Mouse (Mus musculus) neural tube, embryonic 13.5 days (tissue): Measurements from ENCODE around the gene Gse1. TPM values are rescaled to one million over a fixed set of nuclear protein-coding genes. Genes with fewer than 3 reads are reported as not detected.

Experiments used
- ATAC-seq: fragments of 200-750 bp; cut with Nextera tagmentation; 2 replicates; pipeline ENCODE4 v1.8.0; 2017; ENCODE audit warnings: low read depth, mild to moderate bottlenecking, moderate TSS enrichment, moderate library complexity
- H3K27ac ChIP-seq: fragments of 300-500 bp; sonication (generic); replicated peaks from 2 replicates; pipeline ENCODE4 v1.5.1; 2015; ENCODE audit warnings: moderate library complexity, mild to moderate bottlenecking, inconsistent platforms
- H3K27me3 ChIP-seq: fragments of 300-500 bp; sonication (generic); 2 replicates; pipeline ENCODE4 v1.6.1; 2015; ENCODE audit warnings: mild to moderate bottlenecking, inconsistent platforms
- H3K36me3 ChIP-seq: fragments of 300-500 bp; sonication (generic); 2 replicates; pipeline ENCODE4 v1.6.1; 2015; ENCODE audit warnings: mild to moderate bottlenecking, inconsistent platforms
- H3K4me1 ChIP-seq: fragments of 300-500 bp; sonication (generic); replicated peaks from 2 replicates; pipeline ENCODE4 v1.6.1; 2015; ENCODE audit warnings: inconsistent platforms
- H3K4me2 ChIP-seq: fragments of 300-500 bp; sonication (generic); 2 replicates; pipeline ENCODE4 v1.6.1; 2015; ENCODE audit warnings: inconsistent platforms, mild to moderate bottlenecking, moderate library complexity
- H3K4me3 ChIP-seq: fragments of 300-500 bp; sonication (generic); 2 replicates; pipeline ENCODE4 v1.5.1; 2015; ENCODE audit warnings: mild to moderate bottlenecking, inconsistent platforms
- H3K9ac ChIP-seq: fragments of 300-500 bp; sonication (generic); 2 replicates; pipeline ENCODE4 v1.6.1; 2015; ENCODE audit warnings: moderate library complexity, mild to moderate bottlenecking, inconsistent platforms
- H3K9me3 ChIP-seq: fragments of 300-500 bp; sonication (generic); 2 replicates; pipeline ENCODE4 v1.6.1; 2016; ENCODE audit warnings: inconsistent platforms
- WGBS: fragments of 180-500 bp; shearing (Covaris S2); methylation state at CpG from one replicate; pipeline ENCODE4 v1.1.7; 2015; 5-methylcytosine and 5-hydroxymethylcytosine counted together
- polyA plus RNA-seq: library from polyadenylated mRNA; unstranded; fragments of >200 nt; fragmentation: Nextera tagmentation; extraction: Ambion mirVana; gene quantifications from 2 replicates; pipeline ENCODE4 v1.2.1, GENCODE M21; 2015

The Gse1 gene
- polyA plus RNA-seq, 1 experiment from 2014 or later = 17.1 TPM

DNA sequence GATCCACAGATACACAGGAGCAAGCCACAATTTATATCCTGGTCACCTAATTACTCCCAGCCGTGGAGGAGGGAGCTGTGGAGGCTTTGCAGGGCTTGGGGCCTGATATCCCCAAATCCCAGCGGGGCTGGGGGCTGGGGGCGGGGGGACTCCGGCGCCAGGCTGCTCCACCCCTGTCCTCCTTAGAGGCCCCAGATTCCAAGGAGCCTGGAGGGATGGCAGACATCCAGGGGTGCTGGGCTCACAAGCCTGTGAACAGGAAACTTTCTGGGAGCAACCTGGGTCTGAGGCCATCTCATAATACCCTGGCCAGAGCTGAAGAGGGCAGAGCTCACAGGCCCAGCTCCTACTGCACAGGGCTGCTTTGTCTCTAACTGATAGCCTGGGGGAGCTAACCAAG is 54.2 kb downstream of the Gse1 start:
- H3K4me3 ChIP-seq = no peak overlapping the region
- H3K4me1 ChIP-seq = peaks cover 71% of the 10 kb centered on the region
- no peak for ATAC-seq
- WGBS = 32% methylated on average over 5 of the region's 5 CpGs
- H3K27ac ChIP-seq = peak overlapping the region; percentile 75; the same call in 1 of the 2 replicates
- H3K4me2 ChIP-seq = no peak overlapping the region
- H3K9me3 ChIP-seq = no peaks in the 10 kb centered on the region
- peak overlapping the region; percentile 58; the same call in 1 of the 2 replicates for H3K9ac ChIP-seq
- peaks cover 6% of the 10 kb centered on the region; the same call in 1 of the 2 replicates for H3K27me3 ChIP-seq
- no peaks in the 10 kb centered on the region for H3K36me3 ChIP-seq

DNA sequence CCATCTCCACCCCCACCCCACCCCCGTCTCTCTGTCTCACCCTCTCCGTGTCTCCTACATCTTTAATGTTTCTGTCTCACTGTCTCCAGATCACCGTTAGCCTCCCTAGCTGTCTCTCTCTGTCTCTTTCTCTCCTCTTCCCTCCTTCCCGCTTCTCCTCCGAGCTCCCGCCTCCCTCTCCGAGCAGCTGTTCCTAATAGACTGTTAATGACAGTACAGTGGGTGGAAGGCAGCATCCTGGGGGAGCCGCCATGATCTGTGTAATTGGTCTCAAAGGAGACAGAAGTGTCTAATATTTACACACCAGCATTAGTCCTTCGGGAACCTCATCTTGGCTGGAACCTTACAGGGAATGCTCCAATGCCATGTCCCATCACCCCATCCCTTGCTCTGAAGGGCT is 56.0 kb downstream of the Gse1 start:
- H3K27me3 ChIP-seq = peaks cover 3% of the 10 kb centered on the region; the same call in 1 of the 2 replicates
- peak overlapping the region; percentile 75 for H3K27ac ChIP-seq
- ATAC-seq = no peak
- H3K9me3 ChIP-seq = no peaks in the 10 kb centered on the region
- no peaks in the 10 kb centered on the region for H3K36me3 ChIP-seq
- peak overlapping the region; percentile 58 for H3K9ac ChIP-seq
- no peak overlapping the region for H3K4me3 ChIP-seq
- peak overlapping the region; percentile 3; the same call in 1 of the 2 replicates for H3K4me2 ChIP-seq
- peaks cover 79% of the 10 kb centered on the region for H3K4me1 ChIP-seq
- WGBS = 13% methylated on average over 9 of the region's 9 CpGs

DNA sequence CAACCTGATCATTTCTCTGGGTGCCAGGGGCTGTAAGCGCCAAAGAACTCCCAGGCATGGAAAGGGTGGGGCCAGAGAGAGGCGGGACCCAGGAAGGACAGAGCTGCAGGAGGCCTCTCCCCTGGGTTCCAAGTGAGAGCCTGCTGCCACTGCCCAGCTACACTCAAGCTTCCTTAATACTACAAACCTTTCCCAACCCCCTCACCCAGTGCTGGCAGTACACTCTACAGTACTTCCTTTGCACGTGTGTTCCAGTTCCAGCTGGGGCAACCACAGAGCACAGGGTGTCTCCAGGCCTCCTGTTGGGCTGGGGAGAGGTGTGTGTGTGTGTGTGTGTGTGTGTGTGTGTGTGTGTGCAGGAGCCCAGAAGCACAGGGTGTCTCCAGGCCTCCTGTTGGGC is 56.8 kb downstream of the Gse1 start:
- peaks cover 3% of the 10 kb centered on the region; the same call in 1 of the 2 replicates for H3K27me3 ChIP-seq
- peaks cover 87% of the 10 kb centered on the region for H3K4me1 ChIP-seq
- peak overlapping the region; percentile 75 for H3K27ac ChIP-seq
- H3K9ac ChIP-seq = peak overlapping the region; percentile 58; the same call in 1 of the 2 replicates
- H3K4me3 ChIP-seq = no peak overlapping the region
- 46% methylated on average over 3 of the region's 3 CpGs for WGBS
- H3K4me2 ChIP-seq = no peak overlapping the region
- H3K9me3 ChIP-seq = no peaks in the 10 kb centered on the region
- H3K36me3 ChIP-seq = no peaks in the 10 kb centered on the region
- ATAC-seq = no peak

DNA sequence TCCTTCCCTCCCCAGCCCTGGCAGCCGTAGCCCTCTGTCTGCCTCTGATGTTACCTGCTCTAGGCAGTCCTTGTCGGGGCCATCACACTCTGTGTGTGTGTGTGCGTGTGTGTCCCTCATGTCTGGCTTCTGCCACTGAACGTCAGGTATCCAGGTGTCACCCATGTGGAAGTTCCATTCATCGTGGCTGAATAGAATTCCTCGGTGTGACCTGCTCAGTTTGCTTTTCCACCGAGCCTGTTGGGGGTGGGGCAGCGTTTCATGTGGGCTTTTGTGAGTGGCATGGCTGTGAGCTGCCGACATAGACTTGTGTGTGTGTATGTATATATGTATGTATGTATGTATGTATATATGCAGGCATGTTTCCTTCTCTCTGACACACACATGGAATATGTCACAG is 57.6 kb downstream of the Gse1 start:
- Histone ChIP-seq H3K4me2 (no peak overlapping the region), H3K4me1 (peaks cover 88% of the 10 kb centered on the region), H3K4me3 (no peak overlapping the region), H3K9me3 (no peaks in the 10 kb centered on the region), H3K36me3 (no peaks in the 10 kb centered on the region), H3K27ac (peak overlapping the region; percentile 75; the same call in 1 of the 2 replicates), H3K9ac (peak overlapping the region; percentile 58), H3K27me3 (no peaks in the 10 kb centered on the region; the same call in 1 of the 2 replicates)
- no peak for ATAC-seq
- 66% methylated on average over 9 of the region's 9 CpGs for WGBS

DNA sequence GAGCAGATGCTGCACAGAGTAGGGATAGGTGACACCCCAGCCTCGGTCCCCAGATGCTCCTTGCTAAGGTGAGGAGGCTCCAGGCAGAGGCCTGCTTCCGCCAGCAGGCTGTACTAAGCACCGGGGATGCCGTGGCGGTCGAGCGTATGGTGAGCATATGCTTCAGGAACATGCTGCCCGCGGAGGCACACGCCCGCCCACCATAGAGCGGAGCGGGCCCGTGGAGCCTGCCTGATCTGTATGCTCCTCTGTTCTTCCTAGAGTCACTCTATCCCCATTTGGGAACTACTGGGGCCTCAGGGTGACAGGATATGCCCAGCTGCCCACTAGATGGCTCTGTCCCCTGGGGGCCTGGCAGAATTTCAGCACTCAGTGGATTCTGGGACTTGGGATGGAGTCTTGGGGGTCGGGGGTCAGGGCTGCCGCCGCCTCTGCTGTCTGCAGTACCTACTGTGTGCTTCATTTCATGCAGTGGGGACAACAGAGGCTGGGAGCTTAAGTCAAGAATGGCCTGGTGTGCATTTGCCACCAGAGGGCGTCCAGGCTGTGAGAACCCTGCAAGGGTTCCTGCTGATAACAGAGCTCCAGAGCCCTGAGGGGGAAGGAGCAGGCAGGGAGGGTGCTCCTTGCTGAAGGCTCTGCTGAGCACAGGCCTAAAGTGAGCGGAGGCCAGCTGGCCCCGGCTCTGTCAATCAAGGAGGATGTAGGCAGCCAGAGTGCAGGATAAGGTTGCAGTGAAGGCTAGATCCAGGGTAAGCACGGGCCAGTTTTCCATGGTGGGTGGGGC is 60.1 kb downstream of the Gse1 start:
- no peak overlapping the region for H3K4me2 ChIP-seq
- H3K4me3 ChIP-seq = no peak overlapping the region
- H3K9me3 ChIP-seq = no peaks in the 10 kb centered on the region
- no peak for ATAC-seq
- H3K27me3 ChIP-seq = no peaks in the 10 kb centered on the region; the same call in 1 of the 2 replicates
- peak overlapping the region; percentile 16; the same call in 1 of the 2 replicates for H3K27ac ChIP-seq
- peaks cover 91% of the 10 kb centered on the region for H3K4me1 ChIP-seq
- no peaks in the 10 kb centered on the region for H3K36me3 ChIP-seq
- WGBS = 32% methylated on average over 21 of the region's 21 CpGs
- no peak overlapping the region for H3K9ac ChIP-seq

DNA sequence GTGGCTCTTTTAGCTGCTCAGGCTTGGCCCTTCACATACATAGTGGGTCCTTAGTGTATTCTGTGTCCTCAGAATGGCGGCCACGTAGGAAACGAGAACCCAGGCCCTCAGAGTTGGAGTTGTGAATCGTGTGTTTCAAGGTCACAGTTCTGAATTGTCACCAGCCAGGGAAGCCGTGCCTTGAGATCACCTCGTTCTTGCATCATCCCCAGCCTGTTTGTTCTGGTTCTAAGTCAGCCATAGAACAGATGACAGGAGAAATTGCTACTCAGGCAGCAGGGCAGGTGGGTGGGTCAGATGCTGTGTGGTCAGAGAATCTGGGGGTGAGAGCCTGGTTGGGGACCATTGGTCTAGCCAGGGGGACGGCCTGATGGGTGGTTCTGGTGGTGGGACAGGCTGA is 60.9 kb downstream of the Gse1 start:
- no peaks in the 10 kb centered on the region for H3K9me3 ChIP-seq
- peaks cover 91% of the 10 kb centered on the region for H3K4me1 ChIP-seq
- WGBS = 85% methylated on average over 7 of the region's 7 CpGs
- H3K36me3 ChIP-seq = no peaks in the 10 kb centered on the region
- no peak overlapping the region; the same call in 1 of the 2 replicates for H3K27ac ChIP-seq
- H3K9ac ChIP-seq = peak overlapping the region; percentile 47
- H3K4me3 ChIP-seq = no peak overlapping the region
- no peak overlapping the region for H3K4me2 ChIP-seq
- ATAC-seq = no peak
- H3K27me3 ChIP-seq = no peaks in the 10 kb centered on the region; the same call in 1 of the 2 replicates

DNA sequence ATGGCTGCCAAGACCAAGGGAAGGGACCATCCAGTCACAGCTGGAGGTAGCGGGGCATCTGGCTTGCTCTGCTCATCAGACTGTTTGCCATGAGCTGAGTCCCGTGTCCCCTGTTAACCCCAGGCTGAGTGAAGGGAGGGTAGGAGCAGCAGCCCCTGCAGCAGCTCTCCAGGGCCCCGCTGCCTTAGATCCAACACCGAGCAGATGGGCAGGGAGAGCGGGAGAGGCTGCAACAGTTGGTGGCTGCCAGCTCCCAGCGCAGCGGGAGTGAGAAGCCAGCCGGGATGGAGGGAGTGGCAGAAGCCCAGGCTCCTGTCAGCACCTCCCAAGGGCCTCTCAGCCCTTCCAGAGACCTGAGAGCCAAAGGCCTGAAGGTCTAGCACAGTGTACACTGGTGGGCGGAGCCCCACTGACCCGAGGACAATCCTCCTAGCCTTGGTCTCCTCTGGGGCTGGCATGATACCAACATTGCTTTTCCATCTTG is 61.5 kb downstream of the Gse1 start:
- H3K9ac ChIP-seq = peak overlapping the region; percentile 47; the same call in 1 of the 2 replicates
- H3K27ac ChIP-seq = no peak overlapping the region; the same call in 1 of the 2 replicates
- H3K4me1 ChIP-seq = peaks cover 91% of the 10 kb centered on the region
- 26% methylated on average over 10 of the region's 10 CpGs for WGBS
- H3K4me3 ChIP-seq = no peak overlapping the region
- no peak; the same call in 1 of the 2 replicates for ATAC-seq
- H3K4me2 ChIP-seq = no peak overlapping the region
- no peaks in the 10 kb centered on the region for H3K36me3 ChIP-seq
- H3K9me3 ChIP-seq = no peaks in the 10 kb centered on the region
- H3K27me3 ChIP-seq = no peaks in the 10 kb centered on the region; the same call in 1 of the 2 replicates

DNA sequence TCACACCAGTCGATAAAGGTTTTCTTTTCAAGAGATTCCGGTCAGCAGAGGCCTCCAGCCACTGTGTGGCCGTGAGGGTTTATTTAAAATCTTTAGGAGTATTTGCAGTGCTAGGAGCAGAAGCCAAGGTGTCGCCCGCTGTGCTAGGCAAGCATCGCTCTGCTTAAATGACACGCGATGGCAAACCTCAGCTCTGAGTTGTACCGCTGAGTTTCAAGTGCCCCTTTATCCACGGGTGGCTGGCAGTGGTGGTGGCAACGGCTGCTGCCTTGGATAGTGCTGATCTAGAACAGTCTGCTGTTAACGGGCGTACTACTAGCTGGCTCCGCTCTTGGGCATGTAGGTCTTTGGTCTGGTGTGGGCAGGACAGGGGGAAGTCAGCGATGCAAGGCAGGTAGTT is 62.4 kb downstream of the Gse1 start:
- peaks cover 91% of the 10 kb centered on the region for H3K4me1 ChIP-seq
- no peaks in the 10 kb centered on the region for H3K36me3 ChIP-seq
- 62% methylated on average over 15 of the region's 15 CpGs for WGBS
- no peak overlapping the region for H3K27ac ChIP-seq
- no peak overlapping the region for H3K4me2 ChIP-seq
- no peak overlapping the region for H3K4me3 ChIP-seq
- H3K27me3 ChIP-seq = no peaks in the 10 kb centered on the region; the same call in 1 of the 2 replicates
- H3K9ac ChIP-seq = no peak overlapping the region
- H3K9me3 ChIP-seq = no peaks in the 10 kb centered on the region
- no peak for ATAC-seq

DNA sequence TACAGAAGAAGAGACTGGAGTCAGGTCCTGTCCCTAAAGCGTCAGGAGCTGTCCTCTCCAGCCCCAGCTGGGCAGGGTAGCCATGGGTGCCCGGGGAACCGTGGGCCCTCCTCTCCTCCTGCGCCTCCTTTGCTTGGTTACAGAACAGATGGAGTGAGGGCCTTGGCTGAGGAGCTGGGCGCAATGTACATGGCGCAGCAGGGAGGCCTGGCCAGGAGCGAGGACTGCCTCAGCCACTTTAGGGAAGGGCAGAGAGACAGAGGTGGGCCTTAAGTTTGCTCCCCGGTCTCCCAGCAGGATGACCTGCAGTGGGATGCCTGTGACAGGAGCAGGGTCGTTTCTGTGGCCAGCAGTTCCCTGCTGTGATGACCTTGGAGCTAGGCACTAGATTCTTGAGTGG is 63.4 kb downstream of the Gse1 start:
- no peak for ATAC-seq
- Histone ChIP-seq H3K27ac (peak overlapping the region; percentile 89), H3K4me2 (no peak overlapping the region), H3K36me3 (no peaks in the 10 kb centered on the region), H3K4me3 (no peak overlapping the region), H3K9ac (no peak overlapping the region), H3K27me3 (no peaks in the 10 kb centered on the region), H3K9me3 (no peaks in the 10 kb centered on the region), H3K4me1 (peaks cover 92% of the 10 kb centered on the region)
- 71% methylated on average over 9 of the region's 9 CpGs for WGBS

DNA sequence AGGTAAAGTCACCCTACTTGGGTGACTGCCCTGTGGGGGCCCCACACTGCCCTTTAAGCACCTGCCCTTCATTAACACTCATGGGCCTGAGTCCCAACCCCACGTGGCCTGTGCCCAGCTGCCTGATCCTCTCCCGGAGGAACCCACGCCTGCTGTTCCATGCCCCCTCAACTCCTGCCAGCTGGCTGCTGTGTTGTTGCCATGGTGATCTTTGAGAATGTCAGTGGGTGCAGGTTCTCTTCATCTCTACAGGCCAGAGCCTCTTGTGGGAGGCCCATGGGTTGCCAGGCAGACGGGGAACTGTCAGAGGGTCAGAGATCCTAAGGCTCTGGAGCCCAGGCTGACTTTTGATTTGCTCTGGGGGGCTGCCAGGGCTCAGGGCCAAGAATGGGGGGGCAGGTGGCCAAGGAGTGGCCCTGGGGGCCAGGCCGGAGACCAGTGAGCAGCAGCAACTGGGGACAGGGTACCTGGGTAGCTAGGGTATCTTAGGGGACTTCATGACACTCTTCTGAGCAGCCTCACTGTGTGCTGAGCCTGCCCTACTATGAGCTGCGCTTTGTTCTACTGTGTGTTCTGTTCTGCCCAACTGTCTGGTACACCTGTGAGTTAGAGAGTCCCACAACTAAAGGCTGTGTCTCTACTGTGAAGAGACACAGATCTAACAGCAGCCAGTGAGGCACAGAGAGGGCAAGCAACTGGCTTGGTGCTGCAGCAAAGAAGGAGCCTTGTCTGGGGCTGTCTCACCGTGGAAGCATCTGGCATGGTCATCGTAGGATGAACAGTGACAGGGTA is 64.3 kb downstream of the Gse1 start:
- Histone ChIP-seq H3K27me3 (no peaks in the 10 kb centered on the region), H3K9me3 (no peaks in the 10 kb centered on the region), H3K4me3 (no peak overlapping the region), H3K9ac (peak overlapping the region; percentile 48; the same call in 1 of the 2 replicates), H3K4me2 (no peak overlapping the region), H3K4me1 (peaks cover 100% of the 10 kb centered on the region), H3K27ac (peak overlapping the region; percentile 89), H3K36me3 (no peaks in the 10 kb centered on the region)
- peak; percentile 49 for ATAC-seq
- 32% methylated on average over 8 of the region's 8 CpGs for WGBS

DNA sequence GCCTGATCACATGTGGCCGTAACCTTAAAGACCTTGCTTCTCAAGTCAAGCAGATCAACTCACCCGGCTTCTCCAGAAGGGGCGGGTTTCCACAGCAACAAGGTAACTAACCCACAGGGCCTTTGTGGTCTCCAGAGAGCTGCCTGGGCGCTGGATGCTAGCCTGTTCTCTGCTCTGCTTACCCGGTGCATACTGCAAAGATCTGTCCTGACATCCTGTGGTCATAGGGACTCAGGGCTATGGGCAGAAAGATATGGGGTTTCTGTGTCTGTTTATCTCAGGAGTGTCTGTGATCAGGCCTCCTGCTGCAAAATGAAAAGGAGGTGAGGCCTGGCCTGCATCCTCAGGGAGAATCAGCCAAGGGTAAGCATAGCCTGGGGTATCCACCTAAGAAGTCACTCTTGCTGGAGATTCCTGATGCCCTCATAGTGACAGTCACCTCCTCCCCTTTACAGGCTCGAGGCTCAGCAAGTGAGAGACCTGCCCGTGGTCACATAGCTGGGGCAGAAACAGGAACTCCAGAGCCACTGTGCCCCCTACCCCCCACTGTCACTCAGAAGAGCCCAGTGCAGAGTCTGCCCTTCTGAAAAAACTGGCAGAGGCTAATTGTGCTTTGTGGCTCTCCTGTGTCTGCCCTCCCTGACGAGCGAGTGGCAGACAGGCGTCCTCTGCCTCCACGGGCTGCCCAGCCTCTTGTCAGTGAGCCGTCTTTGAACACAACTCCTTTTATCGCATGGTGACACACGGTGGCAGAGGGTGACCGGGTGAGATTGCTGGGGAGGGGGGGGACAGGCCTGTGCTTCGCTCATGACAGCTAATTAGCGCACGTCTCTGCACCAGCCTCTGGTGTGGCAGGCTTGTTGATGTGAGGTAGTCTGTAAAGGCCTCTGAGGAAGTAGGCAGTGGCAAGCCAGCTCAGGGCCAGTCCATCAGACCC is 65.4 kb downstream of the Gse1 start:
- no peak for ATAC-seq
- H3K9ac ChIP-seq = peak overlapping the region; percentile 48
- H3K9me3 ChIP-seq = no peaks in the 10 kb centered on the region

More for the DNA sequence above, 65.4 kb downstream of the Gse1 start:
- H3K4me2 ChIP-seq = no peak overlapping the region
- no peak overlapping the region for H3K4me3 ChIP-seq
- H3K27ac ChIP-seq = peak overlapping the region; percentile 89
- WGBS = 20% methylated on average over 18 of the region's 18 CpGs
- no peaks in the 10 kb centered on the region for H3K27me3 ChIP-seq
- H3K4me1 ChIP-seq = peaks cover 100% of the 10 kb centered on the region
- H3K36me3 ChIP-seq = no peaks in the 10 kb centered on the region
